Mouse (Mus musculus): Measurements from ENCODE around the gene Cblc.

Gene Cblc

DNA sequence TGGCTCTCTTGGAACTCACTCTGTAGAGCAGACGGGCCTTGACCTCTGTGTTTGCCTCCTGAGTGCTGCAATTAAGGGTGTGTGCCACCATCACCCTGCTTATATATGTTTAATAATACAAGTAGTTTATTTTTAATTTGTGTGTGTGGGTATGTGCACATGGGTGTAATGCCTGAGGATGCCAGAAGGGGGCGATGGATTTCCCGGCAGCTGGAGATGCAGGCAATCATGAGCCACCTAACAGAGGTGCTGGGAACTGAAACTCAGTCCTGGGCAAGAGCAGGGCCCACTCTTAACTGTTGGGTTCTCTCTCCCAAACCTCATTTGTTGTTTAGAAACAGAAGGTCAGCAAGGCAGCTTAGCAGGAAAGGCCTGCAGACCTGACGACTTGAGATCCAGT is 16.7 kb downstream of the Cblc start:
- DNase-seq = no peak

DNA sequence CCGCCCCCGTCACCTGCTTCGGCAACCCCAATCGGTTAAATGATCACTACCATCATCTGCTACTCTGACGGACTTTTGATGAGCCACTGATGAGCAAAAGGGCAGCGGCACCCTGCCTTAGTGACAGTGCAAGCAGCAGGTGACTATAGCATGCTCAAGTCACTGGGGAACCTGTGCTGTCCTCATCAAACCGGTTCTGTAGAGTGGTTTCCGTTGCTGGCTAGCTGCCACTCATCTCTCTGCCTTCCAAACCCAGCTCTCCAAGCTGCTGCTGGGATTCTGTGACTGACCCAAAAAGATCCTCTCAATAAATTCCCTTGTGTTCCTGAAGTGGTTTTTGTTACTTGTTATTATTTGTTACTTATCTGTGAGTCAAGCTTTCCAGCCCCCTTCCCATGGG is 18.0 kb downstream of the Cblc start:
- DNase-seq = no peak

DNA sequence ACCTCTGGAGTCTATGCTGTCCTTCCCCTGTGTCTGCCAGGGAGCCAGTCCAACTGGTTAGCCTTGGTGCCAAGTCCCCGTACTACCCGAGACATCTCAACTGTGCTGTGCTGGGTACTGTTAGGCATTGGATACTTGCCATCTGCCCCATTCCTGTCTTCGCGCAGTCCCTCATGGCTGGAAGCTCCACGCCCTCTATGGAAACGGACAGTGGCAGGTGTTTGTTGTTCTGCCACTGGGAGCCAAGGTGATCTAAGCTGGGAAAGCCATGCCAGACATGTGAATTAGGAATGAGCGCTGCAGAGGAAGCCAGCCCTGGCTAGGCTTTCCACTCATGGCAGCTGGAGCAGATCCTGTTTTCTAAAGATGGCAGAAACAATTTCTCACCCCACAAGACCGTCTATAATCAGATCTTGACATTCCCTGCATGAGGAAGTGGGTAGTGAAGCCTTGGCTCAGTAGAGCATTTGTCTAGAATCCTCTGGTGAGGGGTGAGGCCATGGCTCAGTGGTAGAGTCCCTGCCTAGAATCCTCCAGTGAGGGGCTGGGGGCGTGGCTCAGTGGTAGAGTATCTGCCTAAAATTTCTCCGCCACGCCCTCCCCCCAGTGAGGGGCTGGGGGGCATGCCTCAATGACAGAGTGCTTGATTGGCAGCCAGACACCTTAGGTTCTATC is 19.4 kb downstream of the Cblc start:
- no peak for DNase-seq

DNA sequence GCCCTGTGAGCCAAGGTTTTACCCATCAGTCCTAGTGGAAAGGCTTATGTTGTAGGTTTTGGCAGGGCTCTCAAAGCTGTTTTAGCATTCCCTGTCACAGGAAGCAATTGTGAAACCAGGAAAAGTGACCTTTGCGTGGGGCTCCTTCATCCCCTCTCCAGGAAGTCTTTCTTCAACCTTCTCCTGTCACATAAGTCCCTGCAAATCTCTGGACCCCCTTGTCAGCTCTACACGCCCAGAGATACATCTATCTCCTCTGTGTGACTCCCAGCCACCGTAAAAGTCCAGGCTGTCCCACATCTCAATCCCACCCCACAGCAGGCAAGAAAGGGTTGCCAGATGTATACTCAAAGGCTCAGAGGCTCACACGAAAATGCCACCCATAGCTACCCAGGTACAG is 24.9 kb downstream of the Cblc start:
- no peak for DNase-seq

DNA sequence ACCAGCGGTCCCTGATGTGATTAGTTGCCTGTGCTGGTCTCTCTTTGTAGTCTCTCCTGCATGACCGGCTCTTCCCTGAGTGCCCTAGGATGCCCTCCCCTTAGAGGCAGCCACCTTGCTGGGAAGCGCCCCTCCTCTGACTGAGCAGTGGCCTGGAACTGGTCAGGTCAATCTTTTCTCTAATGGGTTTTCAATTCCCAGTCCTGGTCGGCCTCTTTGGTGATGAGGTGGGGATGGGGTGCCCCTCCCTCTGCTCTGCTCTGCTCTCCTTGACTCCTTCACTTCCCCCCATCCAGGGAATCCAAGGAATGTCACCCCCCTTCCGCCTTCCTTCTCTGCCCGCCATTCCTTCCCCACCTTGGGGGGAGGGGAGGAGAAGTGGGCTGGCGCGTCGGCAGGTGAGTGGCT is 25.6 kb downstream of the Cblc start, which contains the start of gene Bcam:
Bcam (minus strand) TSS at position 33 of the 408 bp plus-strand sequence.
- DNase-seq = no peak

DNA sequence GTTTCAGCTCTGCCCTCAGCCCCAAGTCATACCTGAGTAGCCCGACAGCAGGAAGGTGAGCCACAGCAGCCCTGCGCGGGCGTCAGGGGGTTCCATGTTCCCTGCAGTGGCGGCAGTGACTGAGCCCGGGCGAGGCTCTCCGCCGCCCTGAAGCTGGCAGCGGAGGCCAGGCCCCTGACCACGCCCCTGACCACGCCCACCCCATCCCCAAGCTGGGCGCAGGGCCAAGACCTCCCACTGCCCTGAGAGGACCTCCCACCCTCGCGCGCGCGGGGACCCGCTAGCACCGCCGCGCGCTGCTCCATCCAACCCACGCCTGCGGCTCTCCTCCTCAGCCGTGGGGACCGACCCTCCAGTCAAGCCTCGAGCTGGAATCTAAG is 26.2 kb downstream of the Cblc start:
- no peak for DNase-seq

DNA sequence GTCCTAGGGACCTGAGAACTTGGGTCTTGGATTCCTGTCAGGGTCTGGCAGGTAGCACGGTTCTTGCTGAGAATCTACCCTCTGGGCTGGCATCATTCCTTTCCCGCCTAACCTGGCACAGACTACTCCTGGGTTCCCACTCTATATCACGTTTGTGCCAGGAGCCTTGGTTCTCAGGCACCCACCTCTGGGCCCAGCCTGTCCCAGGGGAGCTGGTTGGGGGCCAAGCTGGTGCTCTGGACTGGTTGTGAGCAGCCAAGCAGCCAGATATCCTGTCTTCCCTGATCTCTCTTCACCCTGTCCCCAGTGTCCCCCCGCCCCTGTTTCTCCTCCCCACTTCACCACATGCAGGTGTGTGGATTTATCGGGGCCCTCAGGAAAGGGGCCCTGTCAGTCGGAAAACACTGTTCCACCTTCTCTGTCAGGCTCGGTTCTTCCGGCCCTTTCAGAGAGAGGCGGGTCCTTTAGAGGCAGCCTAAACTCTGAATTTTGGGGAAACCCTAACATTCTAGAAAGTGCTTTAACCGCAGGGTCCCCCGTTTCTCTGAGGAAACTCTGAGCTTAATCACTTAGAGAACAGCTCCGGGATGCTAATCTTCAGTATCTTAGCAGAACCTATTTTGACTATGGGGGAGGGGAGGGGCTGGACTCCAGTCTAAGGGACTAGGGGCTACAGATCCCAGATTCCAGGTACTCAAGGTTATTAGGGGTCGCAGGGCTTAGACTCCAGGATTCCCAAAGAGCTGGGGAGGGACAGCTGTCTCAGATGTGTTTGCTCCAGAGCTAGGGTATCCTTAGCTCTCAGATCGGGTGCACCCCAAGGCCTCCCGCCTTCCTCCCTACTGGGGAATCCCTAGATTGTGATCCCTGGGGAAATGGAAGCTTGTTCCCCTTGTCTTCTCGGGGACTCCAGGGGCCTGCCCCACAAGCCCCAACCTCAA is 26.9 kb downstream of the Cblc start:
- no peak for DNase-seq

DNA sequence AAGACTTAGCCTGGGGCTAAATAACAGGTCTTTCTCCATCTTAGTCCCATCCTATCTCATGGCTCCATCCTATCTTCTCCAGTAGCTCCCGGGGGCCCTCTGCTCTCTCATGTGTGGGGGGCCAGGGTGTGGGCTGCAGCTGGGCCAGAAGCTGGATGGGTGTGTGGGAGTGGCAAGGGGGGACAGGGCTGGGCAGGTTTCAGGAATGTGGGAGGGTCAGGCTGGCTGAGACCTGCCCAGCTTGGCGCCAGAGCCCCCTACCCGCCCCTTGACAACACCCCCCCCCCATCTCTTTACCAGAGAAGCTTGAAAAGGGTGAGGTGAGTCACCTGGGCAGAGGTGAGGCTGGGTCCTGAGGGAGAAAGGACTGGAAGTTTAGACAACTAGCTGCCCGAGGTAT is 27.6 kb downstream of the Cblc start:
- DNase-seq = no peak

DNA sequence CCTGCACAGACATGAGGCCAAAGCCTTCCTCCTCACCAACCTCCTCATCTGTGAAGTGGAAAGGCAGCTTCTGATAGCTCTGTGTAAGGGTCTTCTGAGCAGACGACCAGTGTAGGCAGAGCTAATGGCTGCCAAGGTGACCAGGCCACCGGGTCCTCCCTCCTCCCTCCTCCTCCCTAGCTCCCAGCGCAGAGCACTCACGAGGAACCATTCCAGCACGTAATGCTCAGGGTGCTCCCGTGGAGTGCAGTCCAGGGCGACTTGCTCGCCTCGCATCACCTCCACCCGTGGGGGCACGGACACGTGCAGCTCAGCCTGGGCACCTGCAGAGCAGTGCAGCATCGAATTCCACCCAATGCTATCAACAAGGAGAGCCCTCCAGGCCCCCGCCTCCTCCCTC is 28.4 kb downstream of the Cblc start:
- DNase-seq = no peak

DNA sequence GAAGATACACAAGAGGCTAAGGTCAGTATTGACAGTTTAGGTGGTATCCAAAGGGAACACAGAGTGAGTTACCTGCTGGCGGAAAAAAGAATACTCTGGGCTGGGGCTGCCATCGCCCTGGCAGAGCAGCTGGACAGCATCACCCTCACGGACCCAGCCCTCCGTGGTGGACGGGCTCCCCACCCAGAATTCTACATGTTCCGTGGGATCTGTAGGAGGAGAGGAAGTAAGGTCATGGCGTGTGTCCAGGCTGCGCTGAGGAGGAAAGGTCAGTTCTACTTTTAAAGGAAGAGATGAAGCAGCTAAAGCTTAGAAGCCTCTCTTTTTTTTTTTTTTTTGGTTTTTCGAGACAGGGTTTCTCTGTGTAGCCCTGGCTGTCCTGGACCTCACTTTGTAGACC is 32.0 kb downstream of the Cblc start:
- no peak for DNase-seq

DNA sequence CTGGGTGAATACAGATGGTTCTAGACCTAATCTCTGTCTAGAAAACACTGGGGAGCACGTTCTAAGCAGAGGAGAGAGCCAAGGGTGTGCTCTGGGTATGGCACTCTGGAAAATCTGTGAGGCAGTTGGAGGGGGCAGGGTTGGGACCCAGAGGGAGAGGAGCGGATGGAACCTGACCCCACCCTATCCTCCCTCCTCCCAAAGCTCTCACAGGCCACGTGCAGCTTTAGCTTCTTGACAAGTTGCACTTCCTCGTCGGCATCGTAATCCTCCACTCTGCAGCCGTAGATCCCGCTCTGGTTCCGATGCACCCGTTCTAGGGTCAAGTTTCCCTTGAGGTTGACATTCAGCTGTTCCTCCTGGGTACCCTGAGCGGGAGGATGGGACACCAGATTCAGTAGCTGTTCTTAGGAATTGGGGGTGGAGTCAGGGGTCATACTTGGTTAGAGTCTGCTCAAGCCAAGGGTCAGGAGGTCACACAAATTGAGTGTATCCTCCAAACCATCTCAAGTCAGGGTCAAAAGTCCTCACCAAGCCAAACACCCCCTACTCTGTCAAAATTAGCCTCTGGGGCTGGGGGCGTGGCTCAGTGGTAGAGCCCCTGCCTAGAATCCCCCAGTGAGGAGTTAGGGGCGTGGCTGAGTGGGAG is 32.7 kb downstream of the Cblc start:
- no peak for DNase-seq

DNA sequence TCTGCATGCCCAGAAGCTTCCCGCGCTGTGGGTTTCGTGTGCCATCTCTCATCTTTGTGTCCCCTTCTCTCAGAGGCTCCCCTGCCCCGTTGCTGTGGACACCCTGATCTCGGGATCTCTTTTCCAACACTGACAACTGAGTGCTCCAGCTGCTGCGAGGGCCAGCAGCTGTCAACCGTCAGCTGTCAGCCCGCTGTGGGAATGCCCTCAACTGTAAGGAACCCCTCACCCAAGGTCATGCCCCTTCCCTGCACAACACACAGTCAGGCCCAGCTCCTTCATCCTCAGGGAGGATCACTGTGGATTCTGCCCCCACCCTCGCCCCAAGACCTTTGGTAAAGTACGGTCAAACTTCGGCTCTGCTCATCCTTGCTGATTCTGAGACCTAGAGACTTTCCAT is 34.3 kb downstream of the Cblc start:
- DNase-seq = no peak

DNA sequence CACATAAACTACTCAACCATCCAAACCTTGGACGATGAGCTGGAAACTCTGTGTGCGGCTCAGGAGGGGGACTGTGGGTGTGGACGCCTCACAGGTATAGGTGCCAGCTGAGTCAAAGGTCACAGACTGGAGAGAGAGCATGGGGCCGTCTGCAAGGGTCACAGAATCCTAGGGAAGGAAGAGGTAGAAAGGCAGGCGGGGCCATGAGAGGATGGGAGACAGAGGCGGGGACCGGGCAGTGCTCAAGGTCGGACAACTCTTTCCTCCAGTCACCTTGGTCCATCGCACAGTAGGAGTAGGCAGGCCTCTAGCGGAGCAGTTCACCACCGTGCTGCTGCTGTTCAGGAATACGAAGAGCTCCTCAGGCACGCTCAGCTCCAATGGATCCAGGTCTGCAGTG is 36.6 kb downstream of the Cblc start:
- no peak for DNase-seq

DNA sequence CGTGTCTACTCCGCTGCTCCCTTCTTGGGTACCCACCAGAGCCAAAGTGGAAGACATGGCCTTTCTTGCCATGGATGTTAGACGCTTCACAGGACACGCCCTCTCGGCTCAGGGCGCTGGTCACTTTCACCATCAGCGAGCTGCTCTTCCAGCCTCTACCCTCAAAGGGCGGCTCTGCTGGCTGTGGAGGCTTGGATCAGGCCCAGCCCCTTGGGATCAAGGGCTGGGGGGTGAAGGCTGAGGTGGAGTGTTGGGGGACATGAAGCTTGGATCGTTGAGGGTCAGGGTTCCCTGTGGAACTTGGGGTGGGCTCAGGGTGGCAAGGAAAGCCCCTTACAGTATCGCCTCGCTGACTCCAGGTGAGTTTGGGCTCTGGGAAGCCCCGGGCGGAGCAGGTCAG is 38.0 kb downstream of the Cblc start:
- DNase-seq = no peak

DNA sequence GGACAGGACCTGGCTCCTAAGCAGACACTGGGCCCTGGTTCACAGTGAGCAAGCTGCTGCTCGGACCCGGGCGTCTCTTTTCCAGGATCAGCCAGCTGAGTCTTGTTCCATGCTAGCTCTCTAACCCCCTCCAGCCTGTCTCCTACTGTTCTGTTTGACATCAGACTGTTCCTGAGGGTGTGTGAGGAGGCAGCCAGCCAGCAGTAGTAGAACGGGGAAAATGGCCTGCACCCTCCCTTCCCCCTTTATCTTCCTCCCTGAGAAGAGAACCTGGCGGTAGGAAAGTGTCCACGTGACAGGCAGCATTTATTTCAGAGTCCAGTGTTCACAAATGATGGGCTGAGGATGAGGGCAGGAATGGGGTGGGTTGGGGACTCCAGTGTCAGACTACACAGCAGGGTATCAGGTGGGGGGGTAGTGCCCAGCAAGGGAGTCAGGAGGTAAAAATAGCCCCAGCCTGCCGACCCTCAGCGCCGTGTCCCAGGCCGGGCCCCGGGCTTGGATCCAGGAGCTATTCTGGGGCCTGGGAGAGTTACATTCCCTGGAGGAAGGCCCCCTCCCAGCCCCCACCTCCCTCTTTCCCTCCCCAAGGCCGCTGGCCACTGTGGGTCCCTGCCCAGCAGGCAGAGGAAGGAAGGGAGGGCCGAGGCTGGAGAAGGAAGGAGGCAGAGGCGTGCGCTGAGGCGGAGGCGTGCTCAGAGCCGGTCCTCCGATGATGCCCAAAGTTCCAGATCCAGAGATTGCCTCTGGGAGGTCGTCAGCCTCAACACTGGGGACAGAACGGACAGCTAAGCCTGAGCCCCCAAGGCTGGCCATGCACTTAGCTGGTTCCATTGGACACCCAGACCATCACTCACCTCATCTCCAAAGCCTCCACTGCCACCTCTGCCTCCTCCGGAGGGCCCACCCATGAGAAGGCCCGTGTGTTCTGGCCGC is 40.5 kb downstream of the Cblc start:
- DNase-seq = no peak

DNA sequence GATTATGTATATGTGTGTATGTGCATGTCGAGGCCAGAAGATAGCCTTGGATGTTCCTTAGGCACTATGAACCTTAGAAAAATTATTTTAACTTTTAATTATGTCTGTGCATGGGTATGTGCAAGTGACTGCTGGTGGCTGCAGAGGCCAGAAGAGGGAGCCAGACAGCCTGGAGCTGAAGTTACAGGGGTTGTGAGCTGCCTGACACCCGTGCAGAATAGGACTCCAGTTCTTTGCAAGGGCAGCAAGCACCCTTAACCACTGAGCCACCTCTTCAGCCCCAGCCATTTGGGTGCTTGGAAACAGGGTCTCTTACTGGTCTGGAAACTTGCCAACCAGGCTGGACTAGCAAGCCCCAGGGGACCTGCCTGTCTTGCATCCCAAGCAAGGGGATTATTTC is 41.6 kb downstream of the Cblc start:
- no peak for DNase-seq

DNA sequence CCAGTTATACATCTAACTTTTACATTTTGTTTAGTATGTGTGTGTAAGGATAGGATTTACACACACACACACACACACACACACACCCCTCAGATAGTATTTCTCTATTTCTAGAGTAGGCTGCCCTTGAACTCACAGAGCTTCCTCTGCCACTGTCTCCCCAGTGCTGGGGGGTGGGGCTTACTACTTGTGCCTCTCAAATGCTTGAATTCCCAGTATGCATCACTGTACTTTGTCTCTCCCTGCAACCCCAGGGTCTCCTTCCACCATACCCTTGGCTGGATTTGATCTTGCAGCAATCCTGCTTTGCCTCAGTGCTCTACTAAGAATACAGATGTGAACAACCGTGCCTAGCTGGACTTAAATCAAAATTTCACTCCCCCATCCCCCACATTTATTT is 42.5 kb downstream of the Cblc start:
- no peak for DNase-seq

DNA sequence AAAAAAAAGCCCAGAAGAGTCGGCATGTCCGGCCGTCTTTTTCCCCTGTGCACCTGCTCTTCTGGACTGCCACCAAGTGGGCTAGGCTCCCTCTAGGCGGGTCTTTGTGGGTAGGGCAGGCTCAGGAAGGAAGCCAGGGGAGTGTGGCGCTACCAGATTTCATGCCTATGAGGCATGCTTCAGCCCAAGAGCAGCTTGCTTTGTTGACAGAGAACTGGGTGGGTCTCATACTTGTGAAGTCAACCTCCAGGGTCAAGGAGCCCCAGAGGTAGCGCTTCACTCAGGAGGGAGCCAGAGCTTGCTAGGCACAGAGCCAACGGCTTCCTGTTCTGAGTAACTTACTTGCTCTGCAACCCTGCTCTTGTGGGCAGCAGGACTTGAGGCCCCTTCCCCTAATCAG is 43.0 kb downstream of the Cblc start:
- DNase-seq = no peak

DNA sequence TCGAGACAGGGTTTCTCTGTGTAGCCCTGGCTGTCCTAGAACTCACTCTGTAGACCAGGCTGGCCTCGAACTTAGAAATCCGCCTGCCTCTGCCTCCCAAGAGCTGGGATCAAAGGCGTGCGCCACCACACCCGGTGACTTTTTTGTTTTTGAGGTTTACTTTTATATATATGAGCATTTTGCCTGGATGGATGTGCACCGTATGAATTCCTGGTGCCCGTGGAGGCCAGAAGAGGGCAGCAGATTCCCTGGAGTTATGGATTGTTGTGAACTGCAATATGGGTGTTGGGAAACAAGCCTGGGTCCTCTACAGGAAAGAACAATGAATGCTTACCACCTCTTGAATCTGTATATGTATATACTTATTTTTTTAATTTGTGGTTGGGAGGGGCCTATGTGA is 44.0 kb downstream of the Cblc start:
- no peak for DNase-seq

DNA sequence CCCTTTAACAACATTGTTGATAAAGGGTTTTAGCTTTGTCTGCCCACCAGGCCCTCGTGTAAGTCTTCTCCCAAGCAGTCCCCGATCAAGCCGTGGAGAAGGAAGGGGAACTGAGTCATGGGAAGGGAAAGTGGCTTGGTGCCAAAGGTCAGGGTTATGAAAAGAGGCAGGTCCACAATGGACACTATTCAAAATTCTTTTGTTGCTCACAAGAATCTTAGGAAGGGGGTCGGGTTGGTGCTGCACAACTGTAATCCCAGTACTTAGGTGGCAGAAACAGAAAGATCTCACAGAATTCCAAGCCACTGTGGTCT is 45.6 kb downstream of the Cblc start:
- DNase-seq = no peak

DNA sequence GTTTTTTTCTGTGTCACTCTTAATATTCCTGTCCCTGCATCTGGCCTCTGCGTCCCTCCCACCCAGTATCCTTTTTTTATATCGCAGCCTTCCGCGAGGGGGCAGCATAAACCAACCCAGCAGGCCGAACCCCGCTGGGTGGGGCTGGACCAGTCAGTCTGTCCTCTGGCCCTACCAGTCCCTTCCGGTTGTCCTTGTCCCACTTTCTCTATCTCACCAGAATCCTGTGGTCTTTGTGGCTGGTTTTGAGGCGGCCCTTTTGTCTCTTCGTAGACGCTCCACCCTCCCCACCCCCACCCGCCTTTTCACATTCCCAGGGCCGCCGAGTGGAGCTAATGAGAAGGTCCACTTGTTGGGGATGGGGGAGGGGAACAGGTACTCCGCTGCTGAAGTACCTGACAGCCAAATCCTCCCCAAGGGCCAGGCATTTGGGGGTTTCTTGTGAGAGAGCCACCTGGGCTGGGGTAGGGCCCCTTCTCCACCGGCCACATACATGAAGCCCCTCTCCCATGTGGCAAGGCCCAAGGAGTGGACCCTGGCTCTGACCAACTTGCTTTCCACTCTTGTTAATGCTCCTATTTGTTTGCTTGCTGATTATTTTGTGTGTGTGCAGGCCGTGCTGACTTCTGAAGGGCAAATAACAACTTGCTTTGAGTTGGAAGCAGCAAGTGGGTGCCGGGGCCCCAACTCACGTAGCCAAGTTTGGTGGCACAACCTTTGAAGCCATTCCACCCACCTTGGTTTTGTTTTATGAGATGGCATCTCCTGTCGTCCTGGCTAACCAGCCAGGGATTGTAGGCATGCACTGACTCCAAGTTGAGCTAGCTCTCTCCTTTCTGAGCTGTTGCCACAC is 46.2 kb downstream of the Cblc start, which contains the start of gene Nectin2:
Nectin2 (minus strand) TSS at position 267 of the 853 bp plus-strand sequence.
- peak; percentile 42 for DNase-seq
